Mouse (Mus musculus): Measurements from ENCODE around the gene Ddx11. TPM values are rescaled to one million over a fixed set of nuclear protein-coding genes. Genes with fewer than 3 reads are reported as not detected.

Ddx11 gene
- total RNA-seq, 2 experiments from 2014 or later: 8.2 to 9.6 TPM

Other genes with a start within 250 kb of the Ddx11 start
- gene Ralbp1, start 237.7 kb upstream of the Ddx11 start, total RNA-seq (2015; ENCODE audit: low replicate concordance): 18.9 and 22.7 TPM in 2 replicates
- gene Ralbp1, start 237.7 kb upstream of the Ddx11 start, total RNA-seq (2017; ENCODE audit: low replicate concordance): 40.8 and 45.1 TPM in 2 replicates
- 10.9 and 16.9 TPM in 2 replicates for gene Twsg1, start 172.3 kb upstream of the Ddx11 start, total RNA-seq (2015; ENCODE audit: low replicate concordance)
- gene Twsg1, start 172.3 kb upstream of the Ddx11 start, total RNA-seq (2017; ENCODE audit: low replicate concordance): 10.5 and 13.8 TPM in 2 replicates
- gene Ankrd12, start 46.4 kb upstream of the Ddx11 start, total RNA-seq (2015; ENCODE audit: low replicate concordance): 31.9 and 43.2 TPM in 2 replicates
- gene Ankrd12, start 46.4 kb upstream of the Ddx11 start, total RNA-seq (2017; ENCODE audit: low replicate concordance): 50.1 and 55.8 TPM in 2 replicates
- gene Ndufv2, start 22.0 kb upstream of the Ddx11 start, total RNA-seq (2015; ENCODE audit: low replicate concordance): 59.1 and 96.6 TPM in 2 replicates
- gene Ndufv2, start 22.0 kb upstream of the Ddx11 start, total RNA-seq (2017; ENCODE audit: low replicate concordance): 55.8 and 57.4 TPM in 2 replicates
- gene Washc1, start 12.0 kb upstream of the Ddx11 start, total RNA-seq (2015; ENCODE audit: low replicate concordance): 8.0 and 15.1 TPM in 2 replicates
- 3.2 and 5.2 TPM in 2 replicates for gene Washc1, start 12.0 kb upstream of the Ddx11 start, total RNA-seq (2017; ENCODE audit: low replicate concordance)

Data from erythroid progenitor cell, adult 5-6 weeks (primary cell).